Mouse (Mus musculus): ENCODE data around the gene Car4.

The Car4 gene

DNA sequence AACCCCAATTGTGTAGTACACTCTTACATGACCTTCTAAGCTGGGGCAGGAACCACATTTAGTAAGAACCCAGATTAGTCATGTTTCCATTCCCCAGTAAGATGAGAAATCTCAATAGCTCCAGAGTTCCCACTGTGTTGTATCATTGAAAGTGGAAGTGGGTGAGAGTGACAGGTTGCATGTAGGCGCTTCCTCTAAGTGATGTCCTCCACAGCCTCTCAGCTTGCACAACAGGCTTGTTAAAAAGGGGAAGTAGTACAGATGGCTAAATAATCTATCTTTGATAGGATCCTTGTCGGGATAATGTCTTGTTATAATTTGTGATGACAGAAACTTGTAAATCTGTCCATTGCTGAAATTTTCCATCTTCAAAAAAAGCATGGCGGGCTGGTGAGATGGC lies 46.0 kb downstream of the Car4 start:
- CTCF ChIA-PET = no interaction called here

DNA sequence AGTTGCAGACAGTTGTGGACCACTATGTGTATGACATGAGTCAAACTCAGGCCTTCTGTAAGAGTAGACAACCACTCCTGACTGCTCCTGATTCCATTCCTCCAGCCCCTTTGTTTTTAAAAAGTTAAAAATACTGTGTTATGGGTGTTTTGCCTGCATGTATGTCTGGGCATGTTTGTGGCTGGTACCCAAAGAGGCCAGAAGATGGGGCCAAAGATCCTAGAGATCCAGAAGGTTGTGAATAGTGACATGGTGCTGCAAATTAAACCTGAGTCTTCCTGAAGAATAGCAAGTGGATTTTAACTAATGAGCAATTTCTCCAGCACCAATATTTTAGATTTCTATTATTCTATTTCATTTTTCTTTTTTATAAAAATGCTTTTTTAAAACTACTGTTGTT lies 55.5 kb downstream of the Car4 start:
- CTCF ChIA-PET = no interaction called here

All from spleen, embryonic (tissue).